Mouse (Mus musculus) adrenal gland, postnatal 25 days (tissue): ENCODE measurements at regions not wholly inside any gene's neighbourhood (a gene's known extent, or its start where the extent isn't known, plus 50 kb on each side); places are given as distances from the start of the nearest gene placed in this dataset.
A peak's percentile ranks its signal among the peaks of the same experiment; 100 is the strongest.

ENCODE experiments used
- DNase-seq: peaks from one replicate; pipeline ENCODE4 v3.0.0; 2021; ENCODE audit warnings: mixed read lengths

- DNase-seq: no peak
Observed at GRCm38 (mm10) chr16:5829071-5829470, 56.1 kb upstream of the Rbfox1 start.

DNA sequence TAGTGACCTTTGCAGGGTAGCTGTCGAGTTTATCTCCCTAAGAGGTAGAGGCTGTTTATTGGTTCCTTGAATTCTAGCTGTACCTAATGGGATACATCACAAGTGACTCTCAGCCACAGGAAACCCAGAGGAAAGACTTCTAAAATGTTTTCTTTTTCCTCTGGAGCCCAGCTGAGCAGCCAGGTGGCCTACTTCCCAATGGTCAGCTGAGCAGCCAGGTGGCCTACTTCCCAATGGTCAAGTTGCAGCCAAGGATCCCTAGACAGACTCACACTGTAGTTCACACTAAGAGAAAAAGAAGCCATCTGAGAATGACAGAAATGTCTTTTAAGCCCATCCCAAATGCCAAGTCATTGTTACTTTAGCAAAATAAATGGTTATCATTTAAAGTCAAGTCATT, 61.8 kb upstream of the Rbfox1 start:
- no peak for DNase-seq

- DNase-seq: no peak
Observed at GRCm38 (mm10) chr16:5817166-5817565, 68.0 kb upstream of the Rbfox1 start.

DNA sequence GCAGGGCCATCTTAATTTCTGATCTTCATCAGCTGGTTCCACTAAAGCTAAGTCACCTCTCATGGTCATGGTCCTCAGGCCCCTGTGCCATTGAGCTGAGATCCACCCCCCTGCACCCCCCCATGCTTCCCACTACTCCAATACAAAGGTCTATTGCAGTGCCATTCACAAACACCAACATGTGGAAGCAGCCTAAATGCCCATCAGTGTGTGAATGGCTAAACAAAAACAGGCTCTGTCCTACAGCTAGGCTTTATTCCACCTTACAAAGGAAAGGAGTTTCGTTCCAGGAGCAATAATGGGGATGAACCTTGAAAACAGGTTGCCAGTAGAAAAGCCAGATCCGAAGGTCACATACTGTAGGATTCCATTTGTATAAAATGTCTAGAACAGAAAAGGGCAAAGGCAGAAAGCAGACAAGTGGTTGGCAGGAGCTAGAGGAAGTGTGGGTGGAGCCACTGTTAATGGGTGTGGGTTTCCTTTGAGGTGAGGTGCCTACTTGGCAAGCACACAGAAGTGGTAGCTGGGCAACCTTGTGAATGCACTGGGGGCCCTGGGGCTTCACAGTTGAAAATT, 72.8 kb upstream of the Rbfox1 start:
- DNase-seq: no peak

DNA sequence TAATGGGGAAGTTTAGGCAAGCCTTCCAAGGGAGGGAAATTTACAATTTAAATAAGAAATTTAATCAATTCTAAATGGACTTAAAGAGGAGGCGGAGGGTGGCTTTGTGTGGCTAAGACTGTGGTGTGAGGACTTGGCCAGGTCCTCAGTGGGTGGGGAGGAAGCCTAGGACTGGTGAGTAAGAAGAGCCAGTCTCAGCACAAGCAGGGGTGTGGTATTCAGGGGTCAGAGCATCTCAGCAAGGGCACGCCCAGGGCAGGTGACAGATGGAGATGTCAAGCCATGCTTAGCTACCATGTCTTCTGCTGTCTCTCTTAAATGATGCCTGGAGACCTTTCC, 73.5 kb upstream of the Rbfox1 start:
- DNase-seq: no peak

DNA sequence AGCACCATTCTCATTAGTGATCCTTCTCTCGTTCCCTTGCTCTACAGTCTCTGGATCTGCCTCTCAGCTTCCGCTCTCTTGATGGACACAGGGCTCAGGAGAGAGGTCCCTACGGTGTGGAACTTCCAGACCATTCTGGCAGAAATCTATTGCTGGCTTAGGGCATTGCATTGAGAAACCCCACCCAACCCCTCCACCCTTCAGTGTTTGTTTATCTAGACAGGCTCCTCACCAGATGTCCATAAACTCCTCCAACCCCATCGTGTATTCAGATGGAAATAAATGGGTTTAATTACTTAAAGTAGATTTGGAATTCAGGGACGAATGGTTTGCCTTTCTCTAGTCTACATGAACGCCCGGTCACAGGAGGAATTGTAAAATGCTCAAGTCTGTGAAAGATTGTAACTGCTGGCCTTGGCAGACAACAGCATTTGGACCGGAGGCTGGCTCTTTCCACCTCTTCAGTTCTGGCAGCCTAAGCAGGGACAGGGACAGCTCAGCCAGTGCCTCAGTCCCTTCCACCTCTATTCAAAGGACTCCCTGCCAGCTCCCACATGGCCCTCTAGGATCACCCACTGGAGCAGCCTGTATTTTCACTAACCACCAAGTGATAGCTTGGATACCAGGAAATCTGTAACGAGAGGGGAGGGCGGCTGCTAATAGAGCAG, 74.0 kb upstream of the Rbfox1 start:
- no peak for DNase-seq

DNA sequence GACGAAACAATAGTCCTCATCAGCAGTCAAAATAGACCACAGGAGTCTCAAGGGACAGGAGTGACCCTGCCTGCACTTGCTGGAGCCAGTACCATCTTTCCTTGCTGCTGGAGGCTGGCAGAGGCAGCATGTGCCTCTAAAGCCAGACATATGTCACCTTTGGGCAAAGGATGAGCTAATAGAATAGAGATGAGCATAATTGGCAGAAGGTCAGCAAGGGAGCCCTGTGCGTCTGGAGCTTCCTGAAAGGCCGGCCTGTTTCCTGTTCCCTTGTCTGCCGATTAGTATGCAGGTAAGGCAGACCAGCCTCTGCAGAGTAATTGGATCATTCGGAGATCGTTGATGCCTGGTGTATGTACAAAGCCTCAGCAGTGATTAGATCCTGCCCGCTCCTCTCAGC, 87.0 kb upstream of the Rbfox1 start:
- DNase-seq: no peak

DNA sequence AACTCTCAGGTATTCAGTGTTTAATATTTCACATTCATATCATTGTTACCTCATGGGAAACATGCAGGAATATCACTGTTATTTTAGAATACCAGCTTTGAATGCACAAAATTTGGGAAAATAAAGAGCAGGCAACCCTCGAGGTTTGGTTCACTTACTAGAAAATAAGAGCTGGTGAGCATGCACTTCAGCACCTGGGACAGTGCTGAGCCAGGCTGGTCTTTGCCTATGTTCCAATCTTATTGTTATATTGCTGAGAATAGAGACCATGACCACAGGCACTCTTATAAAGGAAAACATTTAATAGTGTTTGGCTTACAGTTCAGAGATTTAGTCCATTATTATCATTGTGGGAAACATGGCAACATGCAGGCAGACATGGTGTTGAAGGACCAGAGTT, 92.9 kb upstream of the Rbfox1 start:
- no peak for DNase-seq

DNA sequence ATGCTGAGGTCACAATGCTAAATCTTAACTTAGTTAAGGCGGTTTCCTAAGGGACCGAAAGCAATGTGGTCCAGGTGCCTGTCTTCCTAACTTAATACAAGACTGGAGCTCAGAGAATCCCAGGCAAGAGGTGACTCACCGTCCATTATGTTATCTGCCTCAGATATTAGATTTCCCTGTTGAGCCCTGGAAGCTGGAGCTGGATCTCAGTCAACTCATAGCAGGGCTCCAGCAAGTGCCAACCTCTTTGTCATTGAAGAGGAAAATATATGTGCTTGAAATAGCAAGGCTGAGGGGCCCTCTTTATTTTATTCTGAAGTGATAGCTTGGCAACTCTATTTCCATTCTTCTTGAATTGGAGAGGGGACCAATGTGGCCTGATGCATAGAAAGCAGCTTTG, 95.0 kb upstream of the Rbfox1 start:
- DNase-seq: no peak

DNA sequence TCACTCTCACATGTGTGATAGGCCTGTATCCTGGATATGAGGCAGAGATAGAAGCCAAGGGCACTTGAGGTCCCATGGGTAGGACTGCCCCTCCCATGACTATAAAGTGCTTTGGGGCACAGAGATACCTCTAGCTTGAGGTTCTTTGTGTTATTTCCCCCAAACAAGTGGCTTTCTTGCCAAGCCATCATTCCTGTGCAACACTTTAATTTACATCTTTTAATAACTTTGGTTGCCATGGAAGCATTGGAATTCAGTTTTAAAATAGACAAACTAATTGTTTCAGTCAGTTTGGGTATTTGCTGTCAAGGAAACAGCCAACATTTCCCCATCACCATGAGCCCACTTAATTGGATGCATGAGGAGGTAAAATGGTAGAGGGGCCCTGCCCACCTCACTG, 97.9 kb upstream of the Rbfox1 start:
- DNase-seq: no peak

- no peak for DNase-seq
Observed at GRCm38 (mm10) chr16:5766771-5767421, 118.3 kb upstream of the Rbfox1 start.

GRCm38 (mm10) chr16:5765143-5765542, 120.0 kb upstream of the Rbfox1 start:
- peak; percentile 50 for DNase-seq

DNA sequence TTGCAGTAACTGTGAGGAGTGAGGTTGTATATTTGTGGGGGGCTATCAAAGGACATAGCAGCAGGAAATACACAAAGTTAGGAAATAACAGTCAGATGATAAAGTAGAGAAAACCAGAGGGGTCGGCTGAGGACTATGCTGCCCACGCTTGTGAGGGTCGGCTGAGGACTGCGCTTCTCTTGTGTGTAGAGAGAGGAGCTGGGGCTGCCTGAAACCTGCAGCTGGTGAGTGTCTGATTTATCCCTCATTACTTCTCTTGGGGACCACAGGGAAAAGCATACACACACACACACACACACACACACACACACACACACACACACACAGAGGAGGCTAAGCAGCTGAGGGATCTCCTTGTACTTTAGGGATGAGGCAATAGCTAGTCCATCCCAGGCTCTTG, 124.3 kb upstream of the Rbfox1 start:
- no peak for DNase-seq

GRCm38 (mm10) chr16:5759021-5759420, 126.1 kb upstream of the Rbfox1 start:
- no peak for DNase-seq

GRCm38 (mm10) chr16:5742716-5743507, 142.2 kb upstream of the Rbfox1 start:
- DNase-seq: no peak

- DNase-seq: no peak
Observed at GRCm38 (mm10) chr16:5740776-5741175, 144.4 kb upstream of the Rbfox1 start.

DNA sequence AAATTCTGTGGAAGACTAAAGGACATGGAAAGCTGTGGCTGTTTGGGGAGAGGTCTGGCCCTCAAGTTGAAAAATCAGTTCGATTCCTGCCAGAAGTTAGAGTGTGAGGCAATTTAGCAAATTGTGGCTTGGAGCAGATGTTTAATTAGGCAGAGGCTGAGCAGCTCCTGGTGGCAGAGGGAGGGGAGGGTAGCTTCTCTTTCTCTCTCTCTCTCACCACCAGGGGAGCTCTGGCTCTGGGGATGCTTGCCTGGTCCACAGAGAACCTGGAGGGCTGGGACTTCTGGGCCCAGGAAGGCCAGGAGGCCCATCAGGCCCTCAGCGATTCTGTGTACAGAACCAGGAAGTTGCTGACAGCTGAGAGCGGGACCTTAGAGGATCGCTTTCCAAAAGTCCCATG, 151.5 kb upstream of the Rbfox1 start:
- DNase-seq: no peak

- no peak for DNase-seq
Observed at GRCm38 (mm10) chr16:5722506-5722905, 162.6 kb upstream of the Rbfox1 start.

GRCm38 (mm10) chr16:5713476-5713875, 171.7 kb upstream of the Rbfox1 start:
- no peak for DNase-seq

- DNase-seq: no peak
Observed at GRCm38 (mm10) chr16:5709831-5710230, 175.3 kb upstream of the Rbfox1 start.

DNA sequence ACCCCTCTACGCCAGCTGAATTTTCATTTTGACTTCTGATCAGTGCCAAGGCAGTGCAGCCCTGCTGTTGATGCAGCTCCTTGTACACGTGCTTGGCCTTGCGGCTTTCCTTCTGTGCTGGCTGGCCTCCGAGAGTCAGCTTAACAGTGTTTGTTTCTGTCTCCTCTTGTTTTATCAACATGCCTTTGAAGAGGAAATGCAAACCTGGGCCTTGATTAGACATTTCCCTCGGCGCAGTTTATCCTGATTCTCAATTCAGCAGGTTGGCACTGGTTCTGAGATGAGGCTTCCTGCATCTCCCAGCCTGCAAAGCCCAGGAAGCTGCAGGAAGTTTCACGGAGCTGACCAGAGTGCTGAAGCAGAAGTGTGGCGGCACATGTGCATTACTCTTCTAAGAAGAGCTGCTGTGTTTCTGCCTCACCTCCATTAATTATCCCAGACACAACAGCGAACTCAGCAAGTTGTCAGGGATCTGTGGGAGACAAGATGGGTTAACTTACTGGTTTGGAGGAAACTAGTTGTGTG, 184.4 kb upstream of the Rbfox1 start:
- DNase-seq: peak; percentile 24

DNA sequence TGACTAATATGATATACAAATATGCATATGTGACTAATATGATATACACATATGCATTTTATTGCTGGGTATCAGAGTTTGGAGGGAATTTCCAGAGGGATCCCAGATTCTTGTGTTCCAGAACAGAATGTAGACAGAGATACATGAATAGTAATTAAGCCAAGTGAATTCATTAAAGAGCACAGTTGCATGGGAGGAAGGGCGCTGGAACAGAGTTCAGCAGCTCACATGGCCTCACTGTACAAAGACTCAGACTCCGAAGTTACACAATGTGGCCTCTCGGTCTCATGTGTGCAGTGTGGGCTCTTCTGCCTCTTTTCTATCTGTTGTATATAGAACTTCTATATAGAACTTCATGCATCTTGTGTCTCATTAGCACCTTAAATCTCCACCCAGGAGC, 196.8 kb upstream of the Rbfox1 start:
- no peak for DNase-seq

GRCm38 (mm10) chr16:5673372-5673960, 211.7 kb upstream of the Rbfox1 start:
- peak; percentile 38 for DNase-seq
